Mouse (Mus musculus) hindbrain, embryonic 14.5 days (tissue): ENCODE measurements at regions not wholly inside any gene's neighbourhood (a gene's known extent, or its start where the extent isn't known, plus 50 kb on each side); places are given as distances from the start of the nearest gene placed in this dataset.

Experiments used
- ATAC-seq: fragments of 200-750 bp; cut with Nextera tagmentation; 2 replicates; pipeline ENCODE4 v1.8.0; 2017; ENCODE audit warnings: moderate number of reproducible peaks, mild to moderate bottlenecking, moderate TSS enrichment, moderate library complexity; ENCODE audit not compliant: low FRiP score
- DNase-seq: peaks from one replicate; pipeline ENCODE4 v3.0.0-alpha.2; 2015; ENCODE audit warnings: low spot score
- H3K27ac ChIP-seq: fragments of 300-500 bp; sonication (generic); 2 replicates; pipeline ENCODE4 v1.5.1; 2014; ENCODE audit warnings: mild to moderate bottlenecking, moderate library complexity
- H3K27me3 ChIP-seq: fragments of 300-500 bp; sonication (generic); 2 replicates; pipeline ENCODE4 v1.6.1; 2014; ENCODE audit warnings: mild to moderate bottlenecking, low read length, mixed read lengths; ENCODE audit not compliant: control insufficient read depth, insufficient read depth
- H3K36me3 ChIP-seq: fragments of 300-500 bp; sonication (generic); replicated peaks from 2 replicates; pipeline ENCODE4 v1.6.1; 2014; ENCODE audit not compliant: control insufficient read depth, insufficient read depth
- H3K4me1 ChIP-seq: fragments of 300-500 bp; sonication (generic); replicated peaks from 2 replicates; pipeline ENCODE4 v1.6.1; 2014; ENCODE audit warnings: antibody characterized with exemption, low read length, mixed read lengths; ENCODE audit not compliant: control insufficient read depth, insufficient read depth
- H3K4me2 ChIP-seq: fragments of 300-500 bp; sonication (generic); replicated peaks from 2 replicates; pipeline ENCODE4 v1.6.1; 2014; ENCODE audit warnings: mild to moderate bottlenecking, moderate library complexity
- H3K4me3 ChIP-seq: fragments of 300-500 bp; sonication (generic); replicated peaks from 2 replicates; pipeline ENCODE4 v1.5.1; 2014; ENCODE audit warnings: mild to moderate bottlenecking, low read length
- H3K9ac ChIP-seq: fragments of 300-500 bp; sonication (generic); 2 replicates; pipeline ENCODE4 v1.6.1; 2014
- H3K9me3 ChIP-seq: fragments of 300-500 bp; sonication (generic); 2 replicates; pipeline ENCODE4 v1.6.1; 2016; ENCODE audit warnings: low read length; ENCODE audit not compliant: control insufficient read depth
- WGBS: fragments of 180-500 bp; shearing (Covaris S2); extraction: QIAGEN DNeasy Blood & Tissue Kit; methylation state at CpG from one replicate; pipeline ENCODE4 v1.1.7; 2014; 5-methylcytosine and 5-hydroxymethylcytosine counted together

DNA sequence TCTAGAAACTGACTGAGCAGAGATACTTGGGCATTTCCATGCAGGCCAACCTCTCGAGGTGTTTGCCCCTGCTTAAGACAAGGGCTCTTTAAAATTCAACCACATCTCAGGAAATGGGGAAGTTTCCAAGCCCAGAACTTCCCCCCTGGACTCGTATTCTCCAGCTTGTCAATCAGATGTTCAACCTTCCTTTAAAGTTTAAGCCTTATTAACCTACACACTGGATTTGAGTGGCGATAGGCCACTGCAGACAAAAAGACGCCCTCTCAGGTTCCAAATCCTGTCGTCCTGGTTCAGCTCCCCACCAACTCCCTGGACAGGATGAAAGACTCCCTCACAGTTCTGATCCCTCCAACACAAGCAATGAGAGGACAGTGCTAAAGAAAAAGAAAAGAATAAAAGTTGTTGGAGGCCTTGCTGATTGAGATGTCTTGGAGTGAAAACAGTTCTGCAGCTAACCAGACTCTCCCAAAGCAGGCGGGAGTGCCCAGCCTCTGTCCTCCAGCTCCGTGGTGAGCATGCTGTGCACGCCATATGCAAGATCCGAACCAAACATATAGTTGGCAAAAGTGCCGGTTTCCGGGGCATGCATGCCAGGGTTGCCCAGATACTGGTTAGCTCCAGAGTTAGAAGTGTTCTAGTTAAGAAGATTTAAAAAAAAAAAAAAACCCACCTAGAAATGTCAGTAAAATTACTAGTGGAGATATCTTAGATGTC is 298.3 kb downstream of the Mycn start:
- peak; percentile 55; the same call in 1 of the 2 replicates for ATAC-seq
- no peak overlapping the region for H3K27ac ChIP-seq
- H3K36me3 ChIP-seq, result no peaks in the 10 kb centered on the region

DNA sequence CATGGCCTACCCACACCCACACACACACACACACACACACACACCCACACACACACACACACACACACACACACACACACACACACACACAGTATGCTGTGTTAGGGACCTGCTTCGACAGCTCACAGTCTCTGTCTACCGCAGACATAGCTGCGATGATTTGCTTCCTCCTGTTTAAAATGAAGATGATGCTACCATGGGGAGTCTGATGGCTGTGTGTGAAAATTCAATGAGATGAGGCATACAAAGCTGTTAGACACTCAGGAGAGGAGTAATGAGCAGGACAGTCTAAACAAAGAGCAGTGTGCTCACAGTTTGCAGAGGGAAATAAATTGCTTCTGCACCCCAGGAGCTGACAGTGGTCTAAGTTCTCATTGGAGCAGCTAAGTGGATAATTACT is 306.4 kb downstream of the Mycn start:
- Histone ChIP-seq H3K27ac (peak overlapping the region; percentile 59; the same call in 1 of the 2 replicates), H3K9ac (no peak overlapping the region), H3K9me3 (no peaks in the 10 kb centered on the region), H3K4me2 (no peak overlapping the region), H3K36me3 (no peaks in the 10 kb centered on the region), H3K27me3 (no peaks in the 10 kb centered on the region), H3K4me3 (no peak overlapping the region), H3K4me1 (no peaks in the 10 kb centered on the region)
- ATAC-seq, result peak; percentile 69
- DNase-seq, result no peak
- WGBS, result 55% methylated on average over 3 of the region's 3 CpGs

More for the DNA sequence above, 298.3 kb downstream of the Mycn start:
- no peak overlapping the region for H3K4me2 ChIP-seq
- peak; percentile 50 for DNase-seq
- H3K4me1 ChIP-seq, result no peaks in the 10 kb centered on the region
- H3K4me3 ChIP-seq, result no peak overlapping the region
- no peaks in the 10 kb centered on the region for H3K27me3 ChIP-seq
- 38% methylated on average over 11 of the region's 11 CpGs for WGBS
- no peaks in the 10 kb centered on the region for H3K9me3 ChIP-seq
- no peak overlapping the region for H3K9ac ChIP-seq

DNA sequence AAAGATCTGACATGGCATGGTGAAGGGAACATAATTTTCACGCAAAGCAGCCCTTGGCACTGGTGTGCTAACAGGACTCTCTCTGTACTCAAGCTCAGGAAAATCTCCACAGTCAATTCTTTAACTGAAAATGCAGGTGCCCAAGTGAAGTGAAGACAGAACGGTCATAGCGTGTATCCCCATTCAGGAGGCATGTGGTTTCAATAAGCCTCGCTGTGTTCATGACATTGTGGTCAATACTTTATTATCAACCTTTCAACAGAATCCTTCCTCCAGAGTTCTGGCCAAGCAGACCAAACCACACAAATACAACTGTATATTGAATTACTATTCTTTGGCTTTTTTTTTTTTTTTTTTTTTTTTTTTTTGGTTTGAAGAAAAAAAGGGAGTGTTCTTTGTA is 314.1 kb downstream of the Mycn start:
- 97% methylated on average over 4 of the region's 4 CpGs for WGBS
- no peak for ATAC-seq

DNA sequence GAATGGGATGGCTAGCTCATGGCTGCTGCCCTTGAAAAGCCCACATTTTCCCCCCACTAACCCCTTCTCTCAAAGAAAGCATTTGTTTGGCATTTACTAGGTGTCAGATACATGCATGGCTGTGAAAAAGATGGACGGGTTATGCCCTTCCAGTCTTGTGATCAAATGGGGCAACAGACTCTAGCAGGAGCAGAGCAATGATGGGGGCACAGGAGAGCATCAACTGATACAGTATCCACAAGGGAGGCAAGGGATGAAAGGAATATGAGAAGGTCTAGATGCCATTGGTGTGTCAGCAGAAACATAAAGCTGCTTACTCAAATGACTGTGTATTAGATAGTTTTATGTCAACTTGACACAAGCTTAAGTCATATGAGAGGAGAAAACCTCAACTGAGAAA is 315.9 kb downstream of the Mycn start:
- no peaks in the 10 kb centered on the region for H3K9me3 ChIP-seq
- WGBS, result 83% methylated on average over 1 of the region's 1 CpGs
- no peak overlapping the region for H3K9ac ChIP-seq
- ATAC-seq, result no peak
- no peak overlapping the region for H3K4me3 ChIP-seq
- no peak overlapping the region for H3K4me2 ChIP-seq
- H3K36me3 ChIP-seq, result no peaks in the 10 kb centered on the region
- no peaks in the 10 kb centered on the region for H3K27me3 ChIP-seq
- H3K4me1 ChIP-seq, result no peaks in the 10 kb centered on the region
- H3K27ac ChIP-seq, result no peak overlapping the region
- no peak for DNase-seq

More for the DNA sequence above, 314.1 kb downstream of the Mycn start:
- Histone ChIP-seq H3K27me3 (no peaks in the 10 kb centered on the region), H3K9ac (no peak overlapping the region), H3K27ac (no peak overlapping the region), H3K4me1 (no peaks in the 10 kb centered on the region), H3K4me3 (no peak overlapping the region), H3K9me3 (no peaks in the 10 kb centered on the region), H3K4me2 (no peak overlapping the region), H3K36me3 (no peaks in the 10 kb centered on the region)
- DNase-seq, result no peak

DNA sequence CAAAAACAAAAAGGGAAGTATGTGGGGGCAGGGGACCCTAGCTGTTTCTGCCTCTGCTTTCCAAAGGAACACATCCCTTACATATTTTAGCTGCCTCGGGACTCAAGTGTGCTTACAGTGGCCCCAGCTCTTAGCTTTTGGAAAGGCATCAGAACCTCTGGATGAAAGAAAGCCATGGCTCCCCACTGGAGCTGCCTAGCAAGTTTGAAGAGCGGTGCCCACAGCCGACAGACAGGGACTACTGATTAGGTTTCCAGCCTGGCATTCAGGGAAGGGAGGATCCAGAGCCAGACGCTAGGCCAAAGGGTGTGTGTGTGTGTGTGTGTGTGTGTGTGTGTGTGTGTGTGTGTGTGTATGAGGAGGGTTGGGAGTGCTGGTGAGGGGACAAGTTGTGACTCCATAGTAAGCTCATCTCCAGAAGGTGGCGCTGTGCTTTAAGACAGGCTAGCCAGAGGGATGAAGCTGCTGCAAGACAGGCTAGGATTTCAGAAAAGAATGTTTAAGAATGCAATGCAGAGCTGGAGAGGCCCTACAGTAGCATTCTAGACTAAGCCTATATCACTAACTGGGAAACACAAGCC is 318.9 kb downstream of the Mycn start:
- ATAC-seq (peak; percentile 90), DNase-seq (peak; percentile 89)
- Histone ChIP-seq H3K9me3 (no peaks in the 10 kb centered on the region), H3K4me3 (no peak overlapping the region), H3K4me2 (no peak overlapping the region), H3K9ac (no peak overlapping the region), H3K27ac (no peak overlapping the region), H3K27me3 (no peaks in the 10 kb centered on the region), H3K4me1 (no peaks in the 10 kb centered on the region), H3K36me3 (no peaks in the 10 kb centered on the region)
- WGBS, result 10% methylated on average over 5 of the region's 5 CpGs

DNA sequence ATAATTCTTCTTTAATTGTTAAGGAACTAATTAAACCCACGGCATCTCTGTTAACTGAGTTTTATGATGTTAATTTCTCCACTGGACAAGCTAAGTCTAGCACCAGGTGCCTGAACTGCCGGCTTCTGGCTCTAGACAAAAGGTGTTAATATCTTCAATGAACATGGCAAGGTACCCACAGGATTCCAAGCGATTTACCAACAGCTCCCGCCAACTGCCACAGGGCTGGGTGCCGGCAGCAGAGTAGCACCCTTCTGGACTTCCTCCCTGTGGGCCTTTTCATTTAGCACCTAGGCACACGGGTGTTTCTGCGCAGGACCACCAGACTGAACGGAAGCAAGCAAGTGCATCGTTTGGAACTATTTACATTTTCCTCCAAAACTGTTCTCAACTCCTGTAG is 320.2 kb downstream of the Mycn start:
- Histone ChIP-seq H3K9ac (no peak overlapping the region), H3K36me3 (no peaks in the 10 kb centered on the region), H3K27me3 (no peaks in the 10 kb centered on the region), H3K27ac (no peak overlapping the region), H3K4me2 (no peak overlapping the region), H3K4me1 (no peaks in the 10 kb centered on the region), H3K4me3 (no peak overlapping the region), H3K9me3 (no peaks in the 10 kb centered on the region)
- ATAC-seq (no peak), DNase-seq (no peak)
- WGBS, result 86% methylated on average over 9 of the region's 9 CpGs

DNA sequence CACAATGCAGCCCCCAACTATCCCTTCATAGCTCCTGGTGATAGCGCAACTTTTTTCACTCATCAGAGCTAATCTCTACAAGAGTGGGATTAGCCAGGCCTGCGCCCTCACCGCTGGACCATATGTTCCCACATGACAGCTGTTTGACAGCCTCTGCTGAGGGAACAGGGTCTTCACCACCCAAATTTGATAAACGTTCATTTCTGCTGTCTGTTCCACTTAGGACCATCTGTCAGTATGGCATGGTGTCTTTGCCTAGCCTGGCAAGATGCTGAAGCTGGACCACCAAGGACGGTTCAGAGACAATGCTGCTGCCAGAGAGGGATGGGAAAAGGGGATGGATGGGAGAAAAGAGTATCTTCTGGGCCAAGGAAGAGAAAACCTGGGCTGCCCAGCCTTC is 321.4 kb downstream of the Mycn start:
- no peak for ATAC-seq
- Histone ChIP-seq H3K27me3 (no peaks in the 10 kb centered on the region), H3K9me3 (no peaks in the 10 kb centered on the region), H3K36me3 (no peaks in the 10 kb centered on the region), H3K4me2 (no peak overlapping the region), H3K4me1 (no peaks in the 10 kb centered on the region), H3K9ac (no peak overlapping the region), H3K4me3 (no peak overlapping the region), H3K27ac (no peak overlapping the region)
- DNase-seq, result no peak
- WGBS, result 72% methylated on average over 5 of the region's 5 CpGs

DNA sequence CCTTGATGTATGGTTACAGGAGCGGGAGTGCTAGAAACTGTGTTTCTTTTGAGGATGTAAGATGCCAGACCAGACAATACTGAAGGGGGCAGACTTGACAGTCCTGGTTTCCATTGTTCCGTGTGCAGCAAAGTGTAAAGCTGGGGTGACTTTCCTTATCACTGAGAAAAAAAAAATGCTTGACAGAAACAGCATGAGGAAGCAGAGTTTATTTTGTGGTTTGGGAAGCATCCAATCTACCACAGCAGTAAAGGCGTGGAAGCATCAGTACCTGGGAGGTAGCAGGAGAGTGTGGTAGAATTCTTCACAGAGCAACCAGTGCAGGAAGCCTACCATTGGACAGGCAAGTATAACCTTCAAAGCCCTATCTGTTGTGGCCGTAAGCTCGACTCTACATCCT is 322.3 kb downstream of the Mycn start:
- Histone ChIP-seq H3K9me3 (no peaks in the 10 kb centered on the region), H3K4me2 (no peak overlapping the region), H3K36me3 (no peaks in the 10 kb centered on the region), H3K4me3 (no peak overlapping the region), H3K27me3 (no peaks in the 10 kb centered on the region), H3K9ac (no peak overlapping the region), H3K4me1 (no peaks in the 10 kb centered on the region), H3K27ac (no peak overlapping the region)
- no peak for ATAC-seq
- DNase-seq, result no peak
- WGBS, result 68% methylated on average over 5 of the region's 5 CpGs

DNA sequence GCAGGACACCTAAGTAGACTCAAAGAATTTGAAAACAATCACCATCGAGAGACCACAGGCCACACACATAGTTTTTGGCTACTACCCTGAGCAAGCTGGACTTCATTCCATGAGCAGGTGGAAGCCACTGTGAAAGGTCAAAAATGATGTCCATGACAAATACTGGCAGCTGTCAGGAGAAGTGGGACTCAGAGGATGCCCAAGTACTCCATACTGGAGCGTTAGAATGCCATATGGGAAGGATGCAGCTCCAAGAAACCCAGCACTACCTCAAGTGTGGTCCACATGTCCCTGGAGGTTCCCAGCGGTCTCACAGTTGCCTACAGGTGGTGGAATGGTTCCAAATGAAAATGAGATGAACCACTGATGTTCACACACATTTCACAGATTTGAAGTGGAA is 329.2 kb downstream of the Mycn start:
- no peaks in the 10 kb centered on the region for H3K9me3 ChIP-seq
- no peaks in the 10 kb centered on the region for H3K36me3 ChIP-seq
- no peak overlapping the region for H3K9ac ChIP-seq
- no peak overlapping the region for H3K27ac ChIP-seq
- H3K27me3 ChIP-seq, result no peaks in the 10 kb centered on the region
- no peaks in the 10 kb centered on the region for H3K4me1 ChIP-seq
- no peak for ATAC-seq
- 92% methylated on average over 3 of the region's 3 CpGs for WGBS
- no peak overlapping the region for H3K4me3 ChIP-seq
- no peak overlapping the region for H3K4me2 ChIP-seq
- DNase-seq, result no peak
